Mouse (Mus musculus) layer of hippocampus, postnatal 36 days (tissue): Measurements from ENCODE around the gene Moap1. TPM values are rescaled to one million over a fixed set of nuclear protein-coding genes. Genes with fewer than 3 reads are reported as not detected.
A peak's percentile ranks its signal among the peaks of the same experiment; 100 is the strongest.

Experiments used
- DNase-seq, 2 experiments: peaks; one replicate each; pipeline ENCODE4 v3.0.0; 2022
- total RNA-seq, 2 experiments: library from RNA; stranded (reverse); gene quantifications; 2 replicates each; pipeline ENCODE4 v1.2.3; 2021

The Moap1 gene
- 10 to 100 TPM; 26.1 to 26.5 TPM for total RNA-seq

DNA sequence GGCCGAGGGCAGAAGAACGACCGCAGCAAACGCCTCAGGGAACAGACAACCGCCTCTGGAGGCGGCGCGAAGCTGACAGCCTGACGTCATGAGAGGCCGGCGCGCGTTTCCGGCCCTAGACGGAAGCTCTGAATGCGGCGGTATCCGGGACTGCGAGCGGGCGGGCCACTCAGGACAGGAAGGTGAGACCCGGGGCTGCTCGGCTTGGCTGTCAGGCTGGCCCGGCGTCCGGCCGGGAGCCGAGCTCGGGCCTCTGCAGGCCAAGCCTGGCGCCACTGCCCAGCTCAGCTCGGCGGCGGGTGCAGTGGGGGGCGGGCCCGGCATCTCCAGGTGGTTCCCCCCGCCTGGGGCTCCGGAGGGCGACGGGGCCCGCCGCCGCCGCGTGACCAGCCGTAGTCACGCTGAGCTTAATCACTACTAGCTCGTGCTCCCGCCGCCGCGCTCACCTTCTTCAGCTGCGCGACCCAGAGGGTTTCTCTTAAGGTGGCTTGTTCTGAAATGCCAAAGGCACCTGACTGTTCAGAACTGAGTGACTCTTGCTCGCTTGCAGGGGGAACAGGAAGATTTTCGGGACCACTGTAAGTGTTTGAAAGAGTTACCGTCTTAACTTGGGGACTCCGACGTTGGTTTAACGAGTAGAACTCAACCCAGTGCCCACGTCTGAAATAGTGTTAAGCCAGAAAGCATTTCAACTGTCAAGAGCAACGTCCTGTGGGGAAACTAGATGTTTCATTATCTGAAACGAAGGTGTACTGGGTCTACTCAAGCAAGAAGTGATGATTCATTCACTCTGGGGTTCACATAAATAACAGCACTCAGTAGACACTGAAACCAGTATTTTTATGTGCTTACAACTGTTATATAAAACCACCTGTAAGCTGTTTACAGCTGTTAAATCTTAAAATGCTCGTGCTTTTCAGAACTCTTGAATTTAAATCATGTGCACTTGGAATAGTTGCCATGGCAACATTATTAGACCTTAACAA is at the start of gene Moap1, which contains the start of gene Tmem251:
Gene Moap1 (minus strand): TSS at position 73 of the 986 bp plus-strand sequence.
Gene Tmem251 (plus strand): TSS at position 174 of the 986 bp plus-strand sequence.
- DNase-seq, result peak; percentile 89

DNA sequence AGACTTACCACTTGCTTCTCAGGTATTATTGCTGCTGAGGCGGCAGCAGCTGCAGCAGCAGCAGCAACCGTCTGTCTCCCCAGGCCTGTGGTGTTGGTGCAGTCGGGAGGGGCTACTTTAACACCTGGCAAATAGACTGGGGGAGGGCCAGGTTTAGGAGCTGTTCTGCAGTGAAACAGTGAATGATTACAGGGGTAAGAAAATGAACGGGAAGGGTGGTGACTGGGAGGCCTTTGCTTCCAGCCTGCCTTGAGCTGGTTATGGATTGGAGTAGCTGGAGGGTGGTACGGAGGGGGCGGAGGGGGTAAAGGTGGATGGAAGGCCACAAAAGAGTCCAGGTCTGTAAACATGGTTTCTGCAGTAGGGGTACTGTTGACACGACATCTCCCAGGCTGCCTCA is 44.5 kb upstream of the Moap1 start:
- no peak for DNase-seq

- DNase-seq, result peak; percentile 44 to 45
These were observed 42.1 kb upstream of the Moap1 start for GRCm38 (mm10) chr12:102785593-102785985.

GRCm38 (mm10) chr12:102784899-102785592 is 41.6 kb upstream of the Moap1 start:
- no peak for DNase-seq

DNA sequence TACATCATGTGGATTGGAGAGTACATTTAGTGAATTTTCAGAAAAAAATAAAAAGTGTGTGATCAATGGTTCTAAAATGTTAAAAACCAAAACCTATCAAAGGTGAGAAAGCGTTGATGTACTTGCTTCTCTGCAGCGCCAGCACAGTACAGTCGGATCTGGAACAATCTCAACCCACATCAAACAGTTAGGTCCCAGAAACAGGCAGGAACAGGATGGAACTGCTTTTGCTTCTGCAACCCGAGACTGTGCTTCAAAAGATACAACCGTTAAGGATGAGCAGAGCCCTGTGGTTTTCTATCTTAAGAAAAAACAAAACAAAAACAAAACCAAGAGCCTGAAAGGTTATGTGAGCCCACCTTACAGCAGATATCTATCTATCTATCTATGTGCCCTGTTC is 39.4 kb upstream of the Moap1 start:
- no peak for DNase-seq

GRCm38 (mm10) chr12:102779452-102779851 is 36.0 kb upstream of the Moap1 start:
- DNase-seq, result no peak

DNA sequence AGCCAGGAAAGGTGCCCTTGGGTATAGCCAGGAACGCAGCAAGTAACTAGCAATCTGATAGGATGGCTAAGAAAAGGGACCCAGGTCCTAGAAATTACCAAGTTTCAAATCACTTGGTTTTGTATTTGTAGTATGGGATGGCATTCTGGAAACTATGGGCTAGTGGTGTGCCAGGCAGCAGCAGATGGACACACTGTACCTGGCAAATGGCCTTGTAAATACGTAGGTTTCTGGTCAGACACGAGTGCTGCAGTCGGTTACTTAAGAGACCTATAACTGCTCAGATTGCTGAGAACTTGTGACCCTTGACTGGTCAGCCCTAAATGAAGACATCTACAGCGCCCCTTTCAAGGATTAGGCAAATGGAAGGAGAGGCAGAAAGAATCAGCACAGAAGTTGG is 34.7 kb upstream of the Moap1 start:
- DNase-seq, result no peak

DNA sequence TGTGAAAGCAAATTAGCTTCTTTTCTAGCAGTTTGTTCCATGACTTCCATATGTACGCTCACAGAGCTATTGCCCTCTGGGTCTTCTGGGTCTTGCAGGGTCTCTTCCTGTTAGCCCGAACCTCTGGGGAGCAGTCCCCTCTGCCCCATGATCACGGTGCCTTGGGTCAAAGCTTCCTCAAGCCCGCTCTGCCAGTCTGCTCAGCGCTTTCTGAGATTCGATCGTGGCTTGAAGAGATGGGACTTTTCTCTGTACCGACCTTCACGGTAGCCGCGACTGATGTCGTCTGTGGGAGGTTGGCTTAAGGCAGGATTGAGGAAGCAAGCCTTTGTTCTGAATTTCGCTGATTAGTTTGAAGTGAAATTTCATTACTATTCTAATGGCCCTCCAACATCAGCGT is 32.6 kb upstream of the Moap1 start:
- no peak for DNase-seq

DNA sequence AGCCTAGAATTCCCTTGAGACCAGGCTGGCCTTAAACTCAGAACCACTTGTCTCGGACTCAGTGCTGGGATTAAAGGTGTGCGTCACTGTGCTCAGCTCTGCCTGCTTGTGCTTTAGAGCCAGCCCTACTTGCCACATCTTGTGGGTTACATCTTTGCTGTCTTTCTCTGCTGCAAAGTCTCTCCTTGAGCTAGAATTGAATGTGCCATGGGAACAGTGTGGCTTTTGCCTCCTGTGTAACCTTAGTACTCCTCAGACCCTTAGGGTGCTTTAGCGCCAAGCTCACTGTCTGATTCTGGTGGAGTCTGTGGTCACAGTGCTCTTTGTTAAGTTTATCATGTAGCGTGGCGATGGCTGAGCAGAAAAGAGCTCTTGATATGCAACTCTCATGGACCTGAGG is 29.2 kb upstream of the Moap1 start:
- DNase-seq, result no peak

GRCm38 (mm10) chr12:102771601-102772000 is 28.1 kb upstream of the Moap1 start:
- no peak for DNase-seq

GRCm38 (mm10) chr12:102769000-102769399 is 25.5 kb upstream of the Moap1 start:
- DNase-seq, result no peak

GRCm38 (mm10) chr12:102763696-102764095 is 20.2 kb upstream of the Moap1 start:
- no peak for DNase-seq

- DNase-seq, result no peak
These were observed 18.2 kb upstream of the Moap1 start for GRCm38 (mm10) chr12:102761668-102762067.

DNA sequence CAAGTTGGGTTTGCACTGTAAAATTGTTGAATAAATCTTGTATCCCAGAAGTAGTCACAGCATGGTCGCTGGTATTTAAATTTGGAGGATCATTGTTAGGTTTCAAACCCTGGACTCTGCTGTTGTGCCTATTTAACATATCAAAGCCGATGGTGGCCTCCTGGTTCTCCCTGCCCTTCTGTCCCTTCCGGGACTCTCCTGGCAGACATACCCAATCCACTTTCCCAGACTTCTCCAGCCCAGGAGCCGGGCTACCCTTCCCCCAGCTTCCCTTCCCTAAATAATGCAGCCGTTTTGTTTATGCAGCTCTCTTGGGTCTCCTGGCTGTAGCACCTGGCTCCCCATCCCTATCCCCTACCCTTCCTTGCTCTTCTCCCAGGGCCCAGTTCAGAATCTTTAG is 15.5 kb upstream of the Moap1 start:
- DNase-seq, result no peak

DNA sequence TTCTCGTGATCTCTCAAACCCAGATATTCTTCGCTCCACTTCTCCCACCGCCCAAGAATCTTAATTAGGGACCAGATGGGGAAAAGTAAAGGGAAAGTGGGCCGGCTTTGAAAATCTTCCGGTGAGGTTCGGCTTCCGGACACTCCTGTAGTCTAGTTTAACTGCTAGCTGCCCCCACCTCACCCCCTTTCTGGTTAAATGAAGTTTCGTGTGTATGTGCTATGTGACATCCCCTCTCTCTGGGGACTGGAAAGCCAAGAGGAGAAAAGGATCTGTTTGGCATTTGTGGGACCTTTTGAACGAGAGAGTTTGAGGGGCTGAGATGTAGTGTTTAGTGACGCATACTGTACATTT is 14.9 kb upstream of the Moap1 start, which contains the start of gene Gm20604:
Gene Gm20604 (minus strand): TSS at position 270 of the 354 bp plus-strand sequence.
- no peak for DNase-seq

- DNase-seq, result peak; percentile 96 to 97
These were observed 14.4 kb upstream of the Moap1 start, which contains the start of the genes Gm28051, Gon7 and Ubr7 for GRCm38 (mm10) chr12:102757689-102758402. Gene Gm28051, minus strand, starts transcription at chr12:102757765. Gene Gon7, minus strand, starts transcription at chr12:102757803. Gene Ubr7, plus strand, starts transcription at chr12:102757967.

GRCm38 (mm10) chr12:102757055-102757688 is 13.7 kb upstream of the Moap1 start:
- no peak for DNase-seq

DNA sequence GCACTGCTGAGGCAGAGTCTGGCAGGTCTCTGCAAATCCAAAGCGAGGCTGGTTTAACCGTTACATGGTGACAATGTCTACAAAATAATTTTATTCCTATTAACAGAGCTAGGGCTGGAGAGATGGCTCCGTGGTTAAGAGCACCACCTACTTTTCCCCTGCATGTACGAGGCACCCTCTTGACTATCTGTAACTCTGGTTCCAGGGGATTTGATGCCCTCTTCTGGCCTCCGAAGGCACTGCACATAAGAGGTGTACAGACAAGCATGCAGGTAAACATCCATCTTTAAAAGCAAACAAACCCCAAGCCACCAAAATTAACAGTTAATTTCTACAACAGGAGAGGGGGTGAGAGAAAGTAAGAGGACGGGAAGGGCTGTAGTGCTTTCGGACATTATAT is 12.8 kb upstream of the Moap1 start:
- no peak for DNase-seq

GRCm38 (mm10) chr12:102748256-102748655 is 4.8 kb upstream of the Moap1 start:
- no peak for DNase-seq

DNA sequence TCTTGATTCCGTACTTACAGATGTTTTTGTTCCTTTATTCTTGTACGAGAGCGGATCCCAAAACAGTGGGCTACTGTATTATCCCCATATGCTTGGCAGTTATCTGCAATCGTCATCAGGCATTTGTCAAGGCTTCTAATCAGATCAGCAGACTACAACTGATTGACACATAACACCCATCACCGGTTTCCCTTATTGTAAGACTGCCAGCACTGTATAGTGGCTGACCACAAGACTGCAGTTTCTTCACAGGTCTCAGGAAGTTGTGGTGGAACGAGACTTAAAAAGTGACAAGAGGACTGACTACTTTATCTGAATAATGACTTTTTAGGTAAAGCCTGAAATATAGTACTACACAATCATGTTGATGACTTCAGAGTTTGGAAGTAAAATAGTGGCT is 1.4 kb upstream of the Moap1 start:
- DNase-seq, result no peak

- peak in 1 of 2 experiments; percentile 27 for DNase-seq
These were observed 349 bp downstream of the Moap1 start for GRCm38 (mm10) chr12:102743036-102743588.

- no peak for DNase-seq
These were observed 1.4 kb downstream of the Moap1 start for GRCm38 (mm10) chr12:102742056-102742455.
